Mouse (Mus musculus): ENCODE measurements around the gene Tdrkh.

Tdrkh gene

GRCm38 (mm10) chr3:94391001-94391400 lies 22.1 kb upstream of the Tdrkh start:
- no peak for DNase-seq

GRCm38 (mm10) chr3:94392128-94392527 lies 20.9 kb upstream of the Tdrkh start:
- DNase-seq: no peak

- DNase-seq: no peak
These were observed 20.0 kb upstream of the Tdrkh start for GRCm38 (mm10) chr3:94393049-94393448.

- no peak for DNase-seq
These were observed 16.7 kb upstream of the Tdrkh start for GRCm38 (mm10) chr3:94396336-94396735.

- no peak for DNase-seq
These were observed 16.2 kb upstream of the Tdrkh start for GRCm38 (mm10) chr3:94396851-94397250.

- no peak for DNase-seq
These were observed 14.9 kb upstream of the Tdrkh start, which contains the start of gene Lingo4 for GRCm38 (mm10) chr3:94398217-94398616. Gene Lingo4 (plus strand): TSS chr3:94398517.

- DNase-seq: peak; percentile 31
These were observed 14.1 kb upstream of the Tdrkh start for GRCm38 (mm10) chr3:94398943-94399481.

- no peak for DNase-seq
These were observed 13.3 kb upstream of the Tdrkh start for GRCm38 (mm10) chr3:94399663-94400310.

- no peak for DNase-seq
These were observed 10.6 kb upstream of the Tdrkh start for GRCm38 (mm10) chr3:94402451-94402850.

- peak; percentile 31 for DNase-seq
These were observed 8.6 kb upstream of the Tdrkh start for GRCm38 (mm10) chr3:94404366-94405054.

GRCm38 (mm10) chr3:94405561-94405960 lies 7.5 kb upstream of the Tdrkh start:
- no peak for DNase-seq

GRCm38 (mm10) chr3:94412530-94412929 lies 543 bp upstream of the Tdrkh start:
- DNase-seq: no peak

- no peak for DNase-seq
These were observed 17.9 kb downstream of the Tdrkh start for GRCm38 (mm10) chr3:94430980-94431379.

GRCm38 (mm10) chr3:94434305-94434704 lies 21.2 kb downstream of the Tdrkh start:
- no peak for DNase-seq

GRCm38 (mm10) chr3:94436420-94436819 lies 23.3 kb downstream of the Tdrkh start:
- DNase-seq: no peak

- no peak for DNase-seq
These were observed 28.1 kb downstream of the Tdrkh start for GRCm38 (mm10) chr3:94441182-94441581.

GRCm38 (mm10) chr3:94442951-94443596 lies 30.0 kb downstream of the Tdrkh start, which contains the start of gene Mrpl9:
Gene Mrpl9 (plus strand): TSS chr3:94443318.
- DNase-seq: peak; percentile 96

- DNase-seq: no peak
These were observed 30.5 kb downstream of the Tdrkh start, which contains the start of gene Oaz3 for GRCm38 (mm10) chr3:94443597-94443964. Gene Oaz3 (minus strand): TSS chr3:94443915.

GRCm38 (mm10) chr3:94449377-94449776 lies 36.3 kb downstream of the Tdrkh start:
- DNase-seq: no peak

GRCm38 (mm10) chr3:94456529-94457000 lies 43.5 kb downstream of the Tdrkh start:
- DNase-seq: peak; percentile 80

- no peak for DNase-seq
These were observed 44.0 kb downstream of the Tdrkh start for GRCm38 (mm10) chr3:94457055-94457454.

- DNase-seq: no peak
These were observed 46.8 kb downstream of the Tdrkh start for GRCm38 (mm10) chr3:94459834-94460233.

- no peak for DNase-seq
These were observed 51.0 kb downstream of the Tdrkh start for GRCm38 (mm10) chr3:94463926-94464578.

All from right cerebral cortex, postnatal 14 days (tissue).